Mouse (Mus musculus) hindbrain, embryonic 14.5 days (tissue): Measurements from ENCODE around the gene Fam193a. TPM values are rescaled to one million over a fixed set of nuclear protein-coding genes. Genes with fewer than 3 reads are reported as not detected.

Experiments used
- ATAC-seq: fragments of 200-750 bp; cut with Nextera tagmentation; 2 replicates; pipeline ENCODE4 v1.8.0; 2017; ENCODE audit warnings: moderate number of reproducible peaks, mild to moderate bottlenecking, moderate TSS enrichment, moderate library complexity; ENCODE audit not compliant: low FRiP score
- DNase-seq: peaks from one replicate; pipeline ENCODE4 v3.0.0-alpha.2; 2015; ENCODE audit warnings: low spot score
- H3K27ac ChIP-seq: fragments of 300-500 bp; sonication (generic); 2 replicates; pipeline ENCODE4 v1.5.1; 2014; ENCODE audit warnings: mild to moderate bottlenecking, moderate library complexity
- H3K27me3 ChIP-seq: fragments of 300-500 bp; sonication (generic); 2 replicates; pipeline ENCODE4 v1.6.1; 2014; ENCODE audit warnings: mild to moderate bottlenecking, low read length, mixed read lengths; ENCODE audit not compliant: control insufficient read depth, insufficient read depth
- H3K36me3 ChIP-seq: fragments of 300-500 bp; sonication (generic); replicated peaks from 2 replicates; pipeline ENCODE4 v1.6.1; 2014; ENCODE audit not compliant: control insufficient read depth, insufficient read depth
- H3K4me1 ChIP-seq: fragments of 300-500 bp; sonication (generic); replicated peaks from 2 replicates; pipeline ENCODE4 v1.6.1; 2014; ENCODE audit warnings: antibody characterized with exemption, low read length, mixed read lengths; ENCODE audit not compliant: control insufficient read depth, insufficient read depth
- H3K4me2 ChIP-seq: fragments of 300-500 bp; sonication (generic); replicated peaks from 2 replicates; pipeline ENCODE4 v1.6.1; 2014; ENCODE audit warnings: mild to moderate bottlenecking, moderate library complexity
- H3K4me3 ChIP-seq: fragments of 300-500 bp; sonication (generic); replicated peaks from 2 replicates; pipeline ENCODE4 v1.5.1; 2014; ENCODE audit warnings: mild to moderate bottlenecking, low read length
- H3K9ac ChIP-seq: fragments of 300-500 bp; sonication (generic); 2 replicates; pipeline ENCODE4 v1.6.1; 2014
- H3K9me3 ChIP-seq: fragments of 300-500 bp; sonication (generic); 2 replicates; pipeline ENCODE4 v1.6.1; 2016; ENCODE audit warnings: low read length; ENCODE audit not compliant: control insufficient read depth
- WGBS: fragments of 180-500 bp; shearing (Covaris S2); extraction: QIAGEN DNeasy Blood & Tissue Kit; methylation state at CpG from one replicate; pipeline ENCODE4 v1.1.7; 2014; 5-methylcytosine and 5-hydroxymethylcytosine counted together
- polyA plus RNA-seq: library from polyadenylated mRNA; unstranded; fragments of >200 nt; fragmentation: Nextera tagmentation; extraction: Ambion mirVana; gene quantifications from 2 replicates; pipeline ENCODE4 v1.2.1, GENCODE M21; 2014

The Fam193a gene
- polyA plus RNA-seq, 1 experiment from 2014 or later = 18.0 TPM

DNA sequence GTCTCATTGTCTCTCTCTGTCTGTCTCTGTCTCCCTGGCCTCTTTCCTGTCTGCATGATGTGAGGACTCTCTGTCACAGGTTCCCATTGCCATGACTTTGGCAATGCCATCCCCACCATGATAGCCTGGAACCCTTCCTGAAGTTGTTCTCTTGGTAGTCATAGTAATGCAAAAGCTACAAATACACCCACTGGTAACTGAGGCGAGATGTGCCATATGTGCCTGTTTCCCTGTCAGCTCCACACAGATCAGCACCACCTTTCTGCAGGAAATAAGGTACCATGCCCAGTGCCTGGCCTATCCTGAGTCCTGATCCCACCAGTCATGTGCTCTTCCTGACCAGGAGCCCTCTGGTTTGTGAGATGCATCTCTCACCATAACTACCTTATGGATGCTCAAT lies 132.7 kb downstream of the Fam193a start:
- DNase-seq (no peak), ATAC-seq (no peak)
- Histone ChIP-seq H3K4me1 (no peaks in the 10 kb centered on the region), H3K27ac (no peak overlapping the region), H3K27me3 (no peaks in the 10 kb centered on the region), H3K36me3 (no peaks in the 10 kb centered on the region; the same call in 1 of the 2 replicates), H3K4me3 (no peak overlapping the region), H3K9me3 (no peaks in the 10 kb centered on the region), H3K4me2 (no peak overlapping the region), H3K9ac (no peak overlapping the region)
- WGBS = 96% methylated on average over 1 of the region's 1 CpGs

DNA sequence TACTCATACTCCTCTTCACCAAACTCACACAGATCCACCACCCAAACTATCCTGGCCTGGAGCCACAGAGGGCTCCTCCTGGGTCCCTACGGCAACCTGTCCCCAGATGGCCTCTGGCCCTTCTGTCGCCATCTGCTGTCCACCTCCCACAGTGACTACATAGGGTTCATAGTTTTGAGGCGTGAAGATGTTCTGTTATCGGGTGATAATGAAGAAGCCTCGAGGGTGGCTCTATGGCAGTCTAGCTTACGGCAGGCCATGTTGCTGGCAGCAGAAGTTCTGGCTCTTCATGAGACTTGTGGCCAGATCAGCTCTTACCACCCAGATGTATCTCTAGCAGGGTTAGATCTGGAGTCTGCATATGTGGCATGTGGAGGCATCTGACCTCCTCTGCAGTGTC lies 133.1 kb downstream of the Fam193a start:
- no peaks in the 10 kb centered on the region for H3K27me3 ChIP-seq
- H3K4me3 ChIP-seq = no peak overlapping the region
- ATAC-seq (no peak), DNase-seq (no peak)
- no peak overlapping the region for H3K9ac ChIP-seq
- WGBS = 83% methylated on average over 6 of the region's 6 CpGs
- no peaks in the 10 kb centered on the region; the same call in 1 of the 2 replicates for H3K36me3 ChIP-seq
- no peak overlapping the region for H3K4me2 ChIP-seq
- no peaks in the 10 kb centered on the region for H3K4me1 ChIP-seq
- H3K27ac ChIP-seq = no peak overlapping the region
- no peaks in the 10 kb centered on the region for H3K9me3 ChIP-seq

DNA sequence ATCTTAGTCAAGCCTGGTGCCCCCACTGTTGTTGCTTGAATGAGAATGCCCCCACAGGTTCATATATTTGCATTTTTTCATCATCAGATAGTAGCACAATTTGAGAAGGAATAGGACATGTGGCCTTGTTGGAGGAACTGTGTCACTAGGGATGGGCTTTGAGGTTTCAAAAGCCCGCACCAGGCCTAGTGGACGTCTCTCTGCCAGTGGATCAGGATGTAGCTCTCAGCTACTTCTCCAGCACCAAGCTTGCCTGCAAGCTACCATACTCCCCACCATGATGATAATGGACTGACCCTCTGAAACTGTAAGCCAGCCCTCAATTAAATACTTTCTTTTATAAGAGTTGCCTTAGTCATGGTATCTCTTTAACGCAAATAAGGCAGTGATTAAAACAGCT lies 142.8 kb downstream of the Fam193a start:
- no peak for ATAC-seq
- peak overlapping the region; percentile 75 for H3K4me2 ChIP-seq

DNA sequence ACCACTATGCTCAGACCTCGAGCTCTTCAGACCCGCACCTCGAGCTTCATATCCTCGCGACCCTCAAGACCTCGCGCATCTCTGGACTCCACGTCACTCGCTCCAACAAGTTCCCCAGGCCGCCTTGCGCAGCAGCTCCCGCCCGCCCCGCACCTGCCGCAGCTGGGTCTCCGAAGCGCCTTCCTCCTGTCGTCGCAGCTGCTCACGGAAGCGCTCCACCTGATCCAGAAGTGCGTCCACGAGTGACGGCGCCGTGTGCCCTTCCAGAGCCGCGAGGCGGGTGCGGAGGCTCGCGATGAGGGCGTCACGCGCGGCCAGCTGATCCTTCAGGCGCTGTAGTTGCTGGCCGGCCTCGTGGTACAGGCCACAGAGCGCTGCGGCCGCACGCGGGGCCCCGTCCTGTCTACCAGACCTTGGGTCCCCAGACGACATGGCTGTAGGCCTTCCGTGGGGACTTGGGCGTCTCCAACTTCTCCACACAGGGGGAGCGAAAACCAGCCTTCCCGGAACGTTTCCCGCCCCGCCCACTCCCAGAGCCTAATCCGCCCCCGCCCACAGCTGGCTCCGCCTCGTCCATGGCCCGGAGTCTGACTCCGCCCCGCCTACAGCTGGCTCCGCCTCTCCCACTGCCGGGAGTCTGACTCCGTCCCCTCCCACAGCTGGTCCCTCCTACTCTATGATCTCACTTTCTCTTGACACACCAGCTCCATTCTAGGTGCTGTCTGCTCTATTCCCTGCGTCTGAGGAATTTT lies 143.9 kb downstream of the Fam193a start, which contains the start of gene Tnip2:
Tnip2 (minus strand) TSS at position 526 of the 752 bp plus-strand sequence.
- Histone ChIP-seq H3K4me3 (peak within 1 kb of the TSS; percentile 50), H3K36me3 (no peaks in the 10 kb centered on the region), H3K27me3 (peaks cover 11% of the 10 kb centered on the region), H3K27ac (no peak within 1 kb of the TSS), H3K9ac (peak within 1 kb of the TSS; percentile 56), H3K4me1 (peaks cover 7% of the 10 kb centered on the region; the same call in 1 of the 2 replicates), H3K4me2 (peak within 1 kb of the TSS; percentile 75), H3K9me3 (no peaks in the 10 kb centered on the region)
- ATAC-seq (peak; percentile 95), DNase-seq (peak; percentile 90)
- WGBS = under 1% methylated on average over 63 of the region's 64 CpGs

More for the DNA sequence above, 142.8 kb downstream of the Fam193a start:
- Histone ChIP-seq H3K4me1 (peaks cover 7% of the 10 kb centered on the region; the same call in 1 of the 2 replicates), H3K9me3 (no peaks in the 10 kb centered on the region), H3K4me3 (no peak overlapping the region), H3K27me3 (peaks cover 11% of the 10 kb centered on the region), H3K27ac (no peak overlapping the region), H3K36me3 (no peaks in the 10 kb centered on the region), H3K9ac (no peak overlapping the region)
- DNase-seq = no peak
- 80% methylated on average over 3 of the region's 3 CpGs for WGBS

DNA sequence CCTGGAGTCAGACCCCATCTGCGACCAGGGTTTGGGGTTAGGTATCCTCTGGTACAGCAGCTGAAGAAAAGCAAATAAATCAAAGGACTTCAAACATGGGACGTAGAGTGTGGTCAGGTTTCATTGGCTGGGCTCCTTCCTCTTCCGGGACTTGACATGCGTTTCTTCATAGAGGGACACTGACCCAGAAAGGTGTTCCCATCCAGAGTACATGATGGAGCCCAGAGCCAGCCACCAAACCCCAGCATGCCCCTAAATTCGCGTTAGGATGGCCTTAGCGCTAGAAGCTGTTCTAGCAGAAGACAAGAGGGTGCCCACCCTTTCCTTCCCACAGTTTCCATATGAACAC lies 144.5 kb downstream of the Fam193a start:
- Histone ChIP-seq H3K4me1 (peaks cover 7% of the 10 kb centered on the region; the same call in 1 of the 2 replicates), H3K27me3 (peaks cover 11% of the 10 kb centered on the region), H3K4me3 (peak overlapping the region; percentile 50), H3K4me2 (peak overlapping the region; percentile 75), H3K36me3 (no peaks in the 10 kb centered on the region), H3K9ac (no peak overlapping the region), H3K27ac (no peak overlapping the region), H3K9me3 (no peaks in the 10 kb centered on the region)
- DNase-seq (no peak), ATAC-seq (no peak)
- 31% methylated on average over 7 of the region's 7 CpGs for WGBS

DNA sequence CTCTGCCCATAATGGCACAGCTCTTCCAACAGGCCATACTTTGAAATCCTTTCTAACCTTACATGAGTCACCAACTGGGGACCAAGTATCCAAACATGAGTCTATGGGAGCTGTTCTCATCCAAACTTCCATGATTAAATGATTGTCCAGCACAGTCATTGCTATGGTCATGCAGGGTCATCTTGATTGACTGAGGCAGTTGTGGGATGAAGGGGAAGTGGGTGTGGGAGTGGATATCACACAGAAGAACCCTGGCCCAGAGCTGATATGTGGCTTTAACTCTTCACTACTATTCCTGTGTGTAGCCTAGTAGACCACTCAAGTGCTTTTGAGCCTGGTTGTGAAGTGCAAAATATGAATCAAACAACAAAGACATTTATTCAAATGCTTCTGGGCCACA lies 145.4 kb downstream of the Fam193a start:
- H3K27ac ChIP-seq = no peak overlapping the region
- H3K9me3 ChIP-seq = no peaks in the 10 kb centered on the region
- H3K4me3 ChIP-seq = no peak overlapping the region
- no peak overlapping the region for H3K9ac ChIP-seq
- no peaks in the 10 kb centered on the region for H3K36me3 ChIP-seq
- peaks cover 11% of the 10 kb centered on the region for H3K27me3 ChIP-seq
- no peak overlapping the region for H3K4me2 ChIP-seq
- ATAC-seq = no peak
- peaks cover 7% of the 10 kb centered on the region; the same call in 1 of the 2 replicates for H3K4me1 ChIP-seq
- no peak for DNase-seq

DNA sequence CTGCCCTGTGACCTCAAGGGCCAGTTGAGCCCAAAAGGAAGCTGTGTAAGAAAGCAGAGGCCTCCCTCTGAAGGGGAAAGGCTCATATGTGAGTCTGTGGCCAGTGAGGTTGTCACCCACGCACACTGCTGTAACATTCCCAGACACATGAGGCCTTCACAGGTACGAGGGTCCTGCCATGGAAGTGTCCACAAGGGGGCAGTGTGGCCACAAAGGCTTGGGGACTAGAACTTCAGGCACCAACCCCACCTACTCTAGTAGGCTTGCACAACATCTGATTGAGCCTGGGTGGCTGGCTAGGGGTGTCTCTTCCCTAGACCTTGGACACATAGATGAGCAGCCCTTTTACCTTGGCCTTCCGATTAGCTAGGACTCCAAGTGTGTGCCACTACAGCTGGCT lies 148.2 kb downstream of the Fam193a start:
- WGBS = 24% methylated on average over 3 of the region's 3 CpGs
- Histone ChIP-seq H3K4me1 (peaks cover 5% of the 10 kb centered on the region; the same call in 1 of the 2 replicates), H3K27ac (no peak overlapping the region), H3K9ac (no peak overlapping the region), H3K4me3 (no peak overlapping the region), H3K36me3 (no peaks in the 10 kb centered on the region), H3K27me3 (peaks cover 5% of the 10 kb centered on the region), H3K9me3 (no peaks in the 10 kb centered on the region), H3K4me2 (no peak overlapping the region)
- no peak for ATAC-seq
- peak; percentile 46 for DNase-seq

DNA sequence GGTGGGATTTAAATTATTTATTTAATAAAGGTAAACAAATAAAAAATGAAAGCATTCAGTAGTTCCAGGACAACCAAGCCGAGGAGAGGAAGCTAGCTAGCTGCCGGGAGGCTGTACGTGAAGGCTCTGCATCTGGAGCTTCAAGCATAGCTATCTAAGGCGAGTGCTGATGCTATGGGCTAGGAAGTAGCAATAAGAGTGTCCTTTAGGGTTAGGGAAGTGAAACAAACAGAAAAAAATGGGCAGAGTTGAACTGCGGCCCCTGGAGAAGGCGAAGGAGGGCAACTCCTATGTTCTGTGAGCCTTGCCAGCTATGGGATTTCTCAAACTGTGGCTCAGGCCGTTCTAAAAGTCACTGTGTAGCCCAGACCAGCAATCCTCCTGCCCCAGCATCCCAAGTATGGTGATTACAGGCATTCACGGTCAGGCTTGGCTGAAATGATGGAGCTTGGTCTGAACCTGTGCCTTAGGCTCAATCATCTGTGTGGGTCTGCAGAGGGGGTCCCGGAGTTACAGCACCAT lies 149.7 kb downstream of the Fam193a start:
- Histone ChIP-seq H3K4me3 (no peak overlapping the region), H3K27me3 (no peaks in the 10 kb centered on the region), H3K9ac (no peak overlapping the region), H3K4me1 (no peaks in the 10 kb centered on the region), H3K9me3 (no peaks in the 10 kb centered on the region), H3K36me3 (no peaks in the 10 kb centered on the region), H3K4me2 (no peak overlapping the region), H3K27ac (no peak overlapping the region)
- WGBS = 83% methylated on average over 9 of the region's 9 CpGs
- DNase-seq (no peak), ATAC-seq (no peak)

DNA sequence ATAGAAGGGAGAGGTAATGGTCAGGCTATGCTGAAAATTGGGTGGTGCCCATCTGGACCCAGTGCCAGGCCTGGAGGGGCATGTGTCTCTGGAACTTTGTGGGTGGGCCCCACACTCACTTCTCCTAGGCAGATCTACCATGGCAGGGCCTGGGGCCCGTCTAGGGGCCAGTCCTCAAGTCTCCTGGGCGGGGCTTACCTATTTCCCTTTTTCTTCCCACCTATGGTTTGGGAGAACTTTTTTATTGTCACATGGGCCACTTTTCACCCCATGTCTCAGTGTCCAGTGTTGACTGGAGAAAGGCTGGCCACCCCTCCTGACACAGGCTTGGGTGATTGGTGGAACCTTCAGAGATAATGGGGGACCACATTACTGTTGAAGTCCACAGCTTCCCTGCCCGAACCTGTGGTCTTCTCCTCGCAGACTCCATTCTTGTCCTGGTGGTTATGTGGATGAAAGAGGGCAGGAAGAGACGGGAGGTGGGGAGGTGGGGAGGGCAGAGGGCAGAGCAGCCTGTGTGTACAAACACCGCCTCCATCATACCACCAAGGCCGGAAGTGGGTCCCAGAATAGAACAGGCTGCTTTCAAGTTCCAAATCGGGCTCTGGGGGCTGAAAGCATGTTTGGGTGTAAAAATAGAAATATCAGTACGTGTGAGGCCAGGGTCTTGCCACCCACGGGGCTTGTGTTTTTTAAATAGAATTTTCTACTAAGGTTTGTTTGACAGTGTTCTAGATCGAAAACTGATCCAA lies 150.9 kb downstream of the Fam193a start:
- no peaks in the 10 kb centered on the region for H3K4me1 ChIP-seq
- H3K9ac ChIP-seq = no peak overlapping the region
- H3K4me2 ChIP-seq = no peak overlapping the region
- no peak overlapping the region for H3K4me3 ChIP-seq
- no peaks in the 10 kb centered on the region for H3K27me3 ChIP-seq
- H3K9me3 ChIP-seq = no peaks in the 10 kb centered on the region
- WGBS = 83% methylated on average over 11 of the region's 11 CpGs
- no peaks in the 10 kb centered on the region for H3K36me3 ChIP-seq
- no peak overlapping the region for H3K27ac ChIP-seq
- ATAC-seq (no peak), DNase-seq (no peak)
